Mouse (Mus musculus) intestine, embryonic 15.5 days (tissue): ENCODE measurements around the gene Hoxa3. TPM values are rescaled to one million over a fixed set of nuclear protein-coding genes. Genes with fewer than 3 reads are reported as not detected.

Source experiments
- ATAC-seq: fragments of 200-750 bp; cut with Nextera tagmentation; 2 replicates; pipeline ENCODE4 v1.8.0; 2017; ENCODE audit warnings: moderate TSS enrichment, moderate library complexity
- H3K27ac ChIP-seq: fragments of 300-500 bp; sonication (generic); 2 replicates; pipeline ENCODE4 v1.5.1; 2015; ENCODE audit warnings: mild to moderate bottlenecking, inconsistent platforms
- H3K27me3 ChIP-seq: fragments of 300-500 bp; sonication (generic); replicated peaks from 2 replicates; pipeline ENCODE4 v1.6.1; 2015; ENCODE audit warnings: inconsistent platforms
- H3K36me3 ChIP-seq: fragments of 300-500 bp; sonication (generic); 2 replicates; pipeline ENCODE4 v1.6.1; 2015; ENCODE audit warnings: inconsistent platforms
- H3K4me1 ChIP-seq: fragments of 300-500 bp; sonication (generic); replicated peaks from 2 replicates; pipeline ENCODE4 v1.6.1; 2015; ENCODE audit warnings: inconsistent platforms
- H3K4me2 ChIP-seq: fragments of 300-500 bp; sonication (generic); replicated peaks from 2 replicates; pipeline ENCODE4 v1.6.1; 2015; ENCODE audit warnings: mild to moderate bottlenecking, inconsistent platforms
- H3K4me3 ChIP-seq: fragments of 300-500 bp; sonication (generic); replicated peaks from 2 replicates; pipeline ENCODE4 v1.5.1; 2015; ENCODE audit warnings: inconsistent platforms
- H3K9ac ChIP-seq: fragments of 300-500 bp; sonication (generic); 2 replicates; pipeline ENCODE4 v1.6.1; 2015; ENCODE audit warnings: inconsistent platforms
- H3K9me3 ChIP-seq: fragments of 300-500 bp; sonication (generic); 2 replicates; pipeline ENCODE4 v1.6.1; 2016; ENCODE audit warnings: inconsistent platforms
- WGBS: fragments of 180-500 bp; shearing (Covaris S2); methylation state at CpG from one replicate; pipeline ENCODE4 v1.1.7; 2015; 5-methylcytosine and 5-hydroxymethylcytosine counted together
- polyA plus RNA-seq: library from polyadenylated mRNA; unstranded; fragments of >200 nt; fragmentation: Nextera tagmentation; extraction: Ambion mirVana; gene quantifications from 2 replicates; pipeline ENCODE4 v1.2.1, GENCODE M21; 2015

Hoxa3 gene
- polyA plus RNA-seq, 1 experiment from 2014 or later: 6.2 TPM

GRCm38 (mm10) chr6:52235267-52235666, 22.1 kb upstream of the Hoxa3 start:
- Histone ChIP-seq H3K27ac (no peak overlapping the region; the same call in 1 of the 2 replicates), H3K27me3 (peaks cover 87% of the 10 kb centered on the region), H3K4me3 (peak overlapping the region; percentile 38; the same call in 1 of the 2 replicates), H3K4me1 (peaks cover 17% of the 10 kb centered on the region), H3K36me3 (no peaks in the 10 kb centered on the region), H3K4me2 (peak overlapping the region; percentile 48), H3K9ac (no peak overlapping the region), H3K9me3 (no peaks in the 10 kb centered on the region)
- no peak for ATAC-seq
- 29% methylated on average over 9 of the region's 9 CpGs for WGBS

- peaks cover 14% of the 10 kb centered on the region for H3K4me1 ChIP-seq
- peak; percentile 19 for ATAC-seq
- no peaks in the 10 kb centered on the region for H3K9me3 ChIP-seq
- peak overlapping the region; percentile 44 for H3K9ac ChIP-seq
- peak overlapping the region; percentile 38 for H3K4me3 ChIP-seq
- 1% methylated on average over 65 of the region's 68 CpGs for WGBS
- no peaks in the 10 kb centered on the region for H3K36me3 ChIP-seq
- 0 out of 2 replicates have a peak overlapping the region, but pooled peaks have one; percentile 62 for H3K27ac ChIP-seq
- H3K27me3 ChIP-seq: peaks cover 86% of the 10 kb centered on the region
- H3K4me2 ChIP-seq: peak overlapping the region; percentile 48
Measured at GRCm38 (mm10) chr6:52234428-52235140, 21.4 kb upstream of the Hoxa3 start.

- peak overlapping the region; percentile 44 for H3K9ac ChIP-seq
- peak; percentile 21; the same call in 1 of the 2 replicates for ATAC-seq
- no peaks in the 10 kb centered on the region for H3K36me3 ChIP-seq
- H3K9me3 ChIP-seq: no peaks in the 10 kb centered on the region
- WGBS: 1% methylated on average over 70 of the region's 70 CpGs
- peak overlapping the region; percentile 48 for H3K4me2 ChIP-seq
- peaks cover 88% of the 10 kb centered on the region for H3K27me3 ChIP-seq
- H3K4me3 ChIP-seq: peak overlapping the region; percentile 38
- peak overlapping the region; percentile 48; the same call in 1 of the 2 replicates for H3K27ac ChIP-seq
- H3K4me1 ChIP-seq: peaks cover 14% of the 10 kb centered on the region
Measured at GRCm38 (mm10) chr6:52233546-52234427, 20.7 kb upstream of the Hoxa3 start.

- peak overlapping the region; percentile 38 for H3K4me3 ChIP-seq
- peak overlapping the region; percentile 48; the same call in 1 of the 2 replicates for H3K27ac ChIP-seq
- H3K4me2 ChIP-seq: peak overlapping the region; percentile 48
- H3K9ac ChIP-seq: peak overlapping the region; percentile 44
- no peaks in the 10 kb centered on the region for H3K36me3 ChIP-seq
- peaks cover 92% of the 10 kb centered on the region for H3K27me3 ChIP-seq
- H3K9me3 ChIP-seq: no peaks in the 10 kb centered on the region
- peaks cover 14% of the 10 kb centered on the region for H3K4me1 ChIP-seq
- no peak for ATAC-seq
- 3% methylated on average over 23 of the region's 23 CpGs for WGBS
Measured at GRCm38 (mm10) chr6:52232984-52233545, 19.9 kb upstream of the Hoxa3 start.

- Histone ChIP-seq H3K9ac (peak overlapping the region; percentile 44; the same call in 1 of the 2 replicates), H3K4me1 (peaks cover 14% of the 10 kb centered on the region), H3K36me3 (no peaks in the 10 kb centered on the region), H3K27ac (no peak overlapping the region), H3K9me3 (no peaks in the 10 kb centered on the region), H3K27me3 (peaks cover 91% of the 10 kb centered on the region), H3K4me2 (peak overlapping the region; percentile 48), H3K4me3 (peak overlapping the region; percentile 38)
- ATAC-seq: no peak
- under 1% methylated on average over 18 of the region's 18 CpGs for WGBS
Measured at GRCm38 (mm10) chr6:52232568-52232965, 19.4 kb upstream of the Hoxa3 start.

- H3K4me2 ChIP-seq: peak overlapping the region; percentile 48
- ATAC-seq: no peak
- H3K4me3 ChIP-seq: peak overlapping the region; percentile 38; the same call in 1 of the 2 replicates
- H3K27ac ChIP-seq: no peak overlapping the region
- H3K36me3 ChIP-seq: no peaks in the 10 kb centered on the region
- 0 out of 2 replicates have a peak overlapping the region, but pooled peaks have one; percentile 26 for H3K9ac ChIP-seq
- 2% methylated on average over 18 of the region's 18 CpGs for WGBS
- H3K4me1 ChIP-seq: peaks cover 14% of the 10 kb centered on the region
- H3K9me3 ChIP-seq: no peaks in the 10 kb centered on the region
- peaks cover 91% of the 10 kb centered on the region for H3K27me3 ChIP-seq
Measured at GRCm38 (mm10) chr6:52231885-52232567, 18.9 kb upstream of the Hoxa3 start.

- Histone ChIP-seq H3K27ac (peak within 1 kb of the TSS; percentile 46; the same call in 1 of the 2 replicates), H3K4me2 (peak within 1 kb of the TSS; percentile 48)
- peak; percentile 36; the same call in 1 of the 2 replicates for ATAC-seq
Measured at GRCm38 (mm10) chr6:52230516-52231165, 17.5 kb upstream of the Hoxa3 start, which contains the start of gene Hoxa9. Gene Hoxa9, minus strand, starts transcription at chr6:52231089.

GRCm38 (mm10) chr6:52229558-52230416, 16.7 kb upstream of the Hoxa3 start:
- peaks cover 16% of the 10 kb centered on the region for H3K4me1 ChIP-seq
- H3K4me2 ChIP-seq: peak overlapping the region; percentile 41
- no peaks in the 10 kb centered on the region for H3K36me3 ChIP-seq
- H3K9me3 ChIP-seq: no peaks in the 10 kb centered on the region
- ATAC-seq: no peak
- peak overlapping the region; percentile 25 for H3K4me3 ChIP-seq
- peaks cover 91% of the 10 kb centered on the region for H3K27me3 ChIP-seq
- 0 out of 2 replicates have a peak overlapping the region, but pooled peaks have one; percentile 46 for H3K27ac ChIP-seq
- 1% methylated on average over 44 of the region's 44 CpGs for WGBS
- H3K9ac ChIP-seq: peak overlapping the region; percentile 19; the same call in 1 of the 2 replicates

More at GRCm38 (mm10) chr6:52230516-52231165, 17.5 kb upstream of the Hoxa3 start, which contains the start of gene Hoxa9:
- 1% methylated on average over 24 of the region's 36 CpGs for WGBS
- Histone ChIP-seq H3K36me3 (no peaks in the 10 kb centered on the region), H3K9ac (peak within 1 kb of the TSS; percentile 26; the same call in 1 of the 2 replicates), H3K4me1 (peaks cover 14% of the 10 kb centered on the region), H3K4me3 (peak within 1 kb of the TSS; percentile 38), H3K27me3 (peaks cover 91% of the 10 kb centered on the region), H3K9me3 (no peaks in the 10 kb centered on the region)

GRCm38 (mm10) chr6:52228475-52229465, 15.6 kb upstream of the Hoxa3 start:
- Histone ChIP-seq H3K4me3 (peak overlapping the region; percentile 25), H3K36me3 (no peaks in the 10 kb centered on the region), H3K9me3 (no peaks in the 10 kb centered on the region), H3K27me3 (peaks cover 91% of the 10 kb centered on the region), H3K4me2 (peak overlapping the region; percentile 41), H3K27ac (0 out of 2 replicates have a peak overlapping the region, but pooled peaks have one; percentile 32), H3K4me1 (peaks cover 7% of the 10 kb centered on the region), H3K9ac (peak overlapping the region; percentile 18; the same call in 1 of the 2 replicates)
- ATAC-seq: no peak
- 3% methylated on average over 38 of the region's 38 CpGs for WGBS
